Mouse (Mus musculus) common myeloid progenitor, adult 5-6 weeks (primary cell): ENCODE data around the gene Gm20422. TPM values are rescaled to one million over a fixed set of nuclear protein-coding genes. Genes with fewer than 3 reads are reported as not detected.

ENCODE experiments used
- ATAC-seq: replicated peaks from 2 replicates; pipeline ENCODE4 v1.8.0; 2016; ENCODE audit warnings: low read depth, mild to moderate bottlenecking, moderate TSS enrichment, inconsistent platforms; ENCODE audit not compliant: poor library complexity, severe bottlenecking
- total RNA-seq: library from RNA; stranded (forward); fragments of 200-1000, 187-1606 nt; gene quantifications from 2 replicates; pipeline ENCODE4 v1.2.3, GENCODE M21; 2017

Gm20422 gene
- total RNA-seq, 1 experiment from 2014 or later: not detected

GRCm38 (mm10) chr8:69794901-69795300 is 20.2 kb upstream of the Gm20422 start:
- ATAC-seq: no peak

- no peak for ATAC-seq
Measured at GRCm38 (mm10) chr8:69794096-69794495, 19.4 kb upstream of the Gm20422 start.

- ATAC-seq: no peak
Measured at GRCm38 (mm10) chr8:69793666-69794065, 19.0 kb upstream of the Gm20422 start.

- peak; percentile 24; the same call in 1 of the 2 replicates for ATAC-seq
Measured at GRCm38 (mm10) chr8:69791415-69792068, 16.9 kb upstream of the Gm20422 start.

GRCm38 (mm10) chr8:69790773-69791367 is 16.2 kb upstream of the Gm20422 start, which contains the start of the genes Atp13a1 and Zfp866:
TSS of gene Atp13a1 (plus strand) at chr8:69791163.
TSS of gene Zfp866 (minus strand) at chr8:69791178.
- peak; percentile 88 for ATAC-seq

GRCm38 (mm10) chr8:69790364-69790763 is 15.7 kb upstream of the Gm20422 start:
- ATAC-seq: peak; percentile 16

- no peak for ATAC-seq
Measured at GRCm38 (mm10) chr8:69789731-69790130, 15.0 kb upstream of the Gm20422 start.

GRCm38 (mm10) chr8:69789105-69789504 is 14.4 kb upstream of the Gm20422 start:
- ATAC-seq: peak; percentile 33

GRCm38 (mm10) chr8:69777111-69777510 is 2.4 kb upstream of the Gm20422 start:
- ATAC-seq: no peak

GRCm38 (mm10) chr8:69775149-69775534 is 456 bp upstream of the Gm20422 start:
- peak; percentile 38 for ATAC-seq

- ATAC-seq: no peak
Measured at GRCm38 (mm10) chr8:69772106-69772505, 2.6 kb downstream of the Gm20422 start.

GRCm38 (mm10) chr8:69771221-69771620 is 3.5 kb downstream of the Gm20422 start:
- ATAC-seq: no peak

GRCm38 (mm10) chr8:69761814-69762445 is 12.8 kb downstream of the Gm20422 start:
- ATAC-seq: no peak

GRCm38 (mm10) chr8:69758316-69758715 is 16.4 kb downstream of the Gm20422 start:
- no peak for ATAC-seq

GRCm38 (mm10) chr8:69752437-69752836 is 22.2 kb downstream of the Gm20422 start:
- ATAC-seq: no peak

- ATAC-seq: peak; percentile 92
Measured at GRCm38 (mm10) chr8:69749544-69750454, 24.9 kb downstream of the Gm20422 start, which contains the start of gene Zfp963. TSS of gene Zfp963 (minus strand) at chr8:69749970.

- no peak for ATAC-seq
Measured at GRCm38 (mm10) chr8:69741231-69741630, 33.5 kb downstream of the Gm20422 start.

GRCm38 (mm10) chr8:69740763-69741162 is 33.9 kb downstream of the Gm20422 start:
- ATAC-seq: no peak

GRCm38 (mm10) chr8:69735495-69735894 is 39.2 kb downstream of the Gm20422 start:
- ATAC-seq: no peak

- ATAC-seq: no peak
Measured at GRCm38 (mm10) chr8:69717232-69717580, 57.5 kb downstream of the Gm20422 start.
